Mouse (Mus musculus) liver, adult 2 months (tissue): Measurements from ENCODE around the gene Gm9944.

Experiments
- CTCF ChIP-seq: fragments of 200-500 bp; IDR thresholded peaks from 2 replicates; pipeline ENCODE4 v1.5.1; 2011; ENCODE audit warnings: low read depth, low read length, control low read depth
- POLR2A ChIP-seq: fragments of 200-500 bp; IDR thresholded peaks from 2 replicates; pipeline ENCODE4 v1.6.1; 2011; ENCODE audit warnings: low read length, control low read depth; ENCODE audit not compliant: insufficient read depth; ENCODE audit errors: extremely low read depth

DNA sequence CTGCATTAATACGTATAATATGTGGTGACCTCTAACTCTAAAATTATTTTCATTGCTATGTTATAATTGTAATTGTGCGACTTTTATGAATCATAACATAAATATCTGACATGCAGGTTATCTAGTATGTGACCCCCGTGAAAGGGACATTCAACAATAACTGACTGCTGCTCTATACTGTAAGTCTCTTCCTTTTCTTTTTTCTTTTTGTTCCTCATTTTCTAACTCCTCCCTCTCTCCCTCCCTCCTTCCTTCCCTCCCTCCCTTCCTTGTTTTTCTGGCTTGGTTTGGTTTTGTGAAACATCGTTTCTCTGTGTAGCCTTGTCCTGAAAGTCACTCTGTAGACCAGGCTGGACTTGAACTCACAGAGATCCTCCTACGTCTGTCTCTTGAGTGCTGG lies 28.5 kb downstream of the Gm9944 start:
- TF ChIP-seq CTCF (no peak), POLR2A (no peak)
